Mouse (Mus musculus) T-helper 17 cell (primary cell): Measurements from ENCODE around the gene Ppp4c.

ENCODE experiments used
- in situ Hi-C, 2 experiments: fragments of 300-600 bp; cut with MboI, MseI; formaldehyde crosslinking; loops; 1 replicate in 1 of 2; 2 replicates in 1 of 2; pipeline ENCODE4 v1.15.1; 2025; ENCODE audit warnings: high pct_unique_total_duplicates in 2 of 2

Gene Ppp4c

GRCm38 (mm10) chr7:126791851-126792720 is at the start of gene Ppp4c:
Ppp4c (minus strand) TSS chr7:126792496.
- in situ Hi-C loops = loop anchor here (5.0 to 10.0 kb wide), 2 partner anchors 315 to 423 kb away; partner anchors contain the start of gene Sh2b1 (in 1 of the 2)

DNA sequence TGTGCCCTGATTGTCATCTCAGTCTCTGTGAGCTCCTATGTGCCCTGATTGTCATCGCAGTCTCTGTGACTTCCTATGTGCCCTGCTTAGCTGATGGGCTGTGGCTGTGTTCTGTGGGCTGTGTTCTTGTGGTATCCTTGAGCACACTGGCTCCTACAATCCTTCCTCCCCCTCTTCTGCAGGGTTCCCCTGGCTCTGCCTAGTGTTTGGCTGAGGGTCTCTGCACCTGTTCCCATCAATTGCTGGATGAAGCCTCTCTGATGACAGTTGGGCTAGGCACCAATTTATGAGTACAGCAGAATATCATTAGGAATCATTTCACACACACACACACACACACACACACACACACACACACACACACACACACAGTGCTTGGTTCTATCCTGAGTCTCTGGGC is 41.0 kb upstream of the Ppp4c start:
- in situ Hi-C loops = loop anchor here in 1 of 2 experiments (5.0 kb wide), 1 partner anchor 119 kb away; the partner anchor contains the start of gene Sez6l2

GRCm38 (mm10) chr7:126832036-126832598 is 39.8 kb upstream of the Ppp4c start:
- in situ Hi-C loops = loop anchor here in 1 of 2 experiments (5.0 kb wide), 1 partner anchor 120 kb away; the partner anchor contains the start of gene Sez6l2

DNA sequence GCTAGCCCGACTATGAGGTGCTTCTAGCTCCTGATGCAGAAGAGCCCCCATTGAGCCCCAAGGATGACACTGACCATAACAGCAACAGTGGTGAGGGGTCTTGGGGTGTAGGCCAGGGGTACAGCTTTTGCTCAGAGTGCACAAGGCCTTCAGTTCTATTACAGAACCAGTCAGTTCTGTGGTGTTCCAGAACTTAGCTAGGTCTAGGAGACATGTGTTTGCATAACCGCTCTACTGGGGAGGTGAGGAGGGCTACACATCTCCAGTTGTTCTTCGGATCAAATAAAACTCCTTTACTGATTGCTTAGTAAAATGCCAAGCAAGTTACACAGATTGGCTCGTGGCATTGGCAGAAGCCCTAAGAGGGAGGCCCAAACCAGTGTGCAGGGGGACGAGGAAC is 39.2 kb upstream of the Ppp4c start, which contains the start of gene 4930451I11Rik:
Gene 4930451I11Rik, minus strand, starts transcription at position 101 of the 400 bp plus-strand sequence.
- in situ Hi-C loops = loop anchor here in 1 of 2 experiments (5.0 kb wide), 1 partner anchor 121 kb away; the partner anchor contains the start of gene Sez6l2

DNA sequence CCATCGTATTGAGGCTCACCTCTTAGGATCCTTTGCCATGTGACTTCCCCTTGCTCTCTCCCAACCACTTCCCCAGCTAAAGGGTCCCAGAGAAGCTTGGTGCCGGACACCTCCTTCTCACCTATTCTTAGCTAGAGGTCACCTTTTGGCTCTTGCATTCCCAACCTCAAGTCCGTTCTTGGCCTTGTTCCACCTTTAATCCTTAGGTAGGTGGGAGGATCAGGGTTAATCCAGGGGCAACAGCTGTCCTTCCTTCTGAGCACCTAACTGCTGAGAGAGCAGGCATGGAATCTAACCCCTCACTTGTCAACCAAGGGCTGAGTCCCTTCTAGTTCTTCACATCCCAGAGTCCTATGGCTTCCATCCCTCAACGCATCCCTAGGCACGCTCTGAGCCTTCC is 33.7 kb upstream of the Ppp4c start:
- in situ Hi-C loops = loop anchor here in 1 of 2 experiments (10.0 kb wide), 1 partner anchor 279 kb away; no protein-coding TSS in a partner anchor

- in situ Hi-C loops = loop anchor here in 1 of 2 experiments (10.0 kb wide), 1 partner anchor 279 kb away; no protein-coding TSS in a partner anchor
These were observed 33.1 kb upstream of the Ppp4c start for GRCm38 (mm10) chr7:126825403-126825802.

GRCm38 (mm10) chr7:126823940-126824339 is 31.6 kb upstream of the Ppp4c start:
- in situ Hi-C loops = loop anchor here in 1 of 2 experiments (10.0 kb wide), 1 partner anchor 281 kb away; no protein-coding TSS in a partner anchor

GRCm38 (mm10) chr7:126823202-126823711 is 31.0 kb upstream of the Ppp4c start:
- in situ Hi-C loops = loop anchor here in 1 of 2 experiments (10.0 kb wide), 1 partner anchor 282 kb away; no protein-coding TSS in a partner anchor

DNA sequence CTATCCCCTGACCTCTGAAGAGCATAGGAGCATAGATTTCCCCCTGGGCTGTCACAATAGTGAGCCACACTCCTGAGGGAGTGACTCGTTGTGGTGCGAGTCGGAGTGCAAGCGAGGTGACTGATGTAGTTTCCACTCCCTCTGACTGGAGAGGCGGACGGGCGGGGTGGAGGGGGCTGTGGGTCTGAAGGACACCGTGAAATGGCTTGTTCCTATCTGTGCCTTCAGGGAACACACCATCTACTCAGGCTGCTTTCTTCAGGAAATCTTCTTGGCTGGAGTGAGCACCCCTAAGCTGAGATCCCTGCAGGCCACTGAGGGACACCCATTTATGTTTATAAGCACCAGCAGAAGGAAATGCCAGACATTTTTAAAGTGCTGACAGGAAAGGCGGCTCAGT is 30.4 kb upstream of the Ppp4c start:
- in situ Hi-C loops = loop anchor here in 1 of 2 experiments (10.0 kb wide), 1 partner anchor 282 kb away; no protein-coding TSS in a partner anchor

- in situ Hi-C loops = loop anchor here in 1 of 2 experiments (10.0 kb wide), 1 partner anchor 283 kb away; no protein-coding TSS in a partner anchor
These were observed 29.7 kb upstream of the Ppp4c start for GRCm38 (mm10) chr7:126821835-126822511.

DNA sequence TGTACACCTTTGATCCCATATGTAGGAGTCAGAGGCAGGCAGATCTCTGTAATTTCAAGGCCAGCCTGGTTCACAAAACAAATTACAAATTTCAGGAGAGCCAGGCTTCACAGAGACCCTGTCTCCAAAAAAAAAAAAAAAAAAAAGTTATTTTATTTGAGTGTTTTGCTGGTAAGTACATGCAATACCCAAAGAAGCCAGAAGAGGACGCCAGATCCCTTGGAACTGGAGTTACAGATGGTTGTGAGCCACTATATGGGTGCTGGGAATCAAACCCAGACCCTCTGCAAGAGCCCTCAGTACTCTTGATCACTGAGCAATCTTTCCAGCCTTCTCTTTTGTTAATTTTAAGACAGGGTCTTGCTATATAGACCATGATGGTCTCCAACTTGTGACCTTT is 26.5 kb upstream of the Ppp4c start:
- in situ Hi-C loops = loop anchor here in 1 of 2 experiments (10.0 kb wide), 2 partner anchors 96 to 146 kb away; no protein-coding TSS in a partner anchor

DNA sequence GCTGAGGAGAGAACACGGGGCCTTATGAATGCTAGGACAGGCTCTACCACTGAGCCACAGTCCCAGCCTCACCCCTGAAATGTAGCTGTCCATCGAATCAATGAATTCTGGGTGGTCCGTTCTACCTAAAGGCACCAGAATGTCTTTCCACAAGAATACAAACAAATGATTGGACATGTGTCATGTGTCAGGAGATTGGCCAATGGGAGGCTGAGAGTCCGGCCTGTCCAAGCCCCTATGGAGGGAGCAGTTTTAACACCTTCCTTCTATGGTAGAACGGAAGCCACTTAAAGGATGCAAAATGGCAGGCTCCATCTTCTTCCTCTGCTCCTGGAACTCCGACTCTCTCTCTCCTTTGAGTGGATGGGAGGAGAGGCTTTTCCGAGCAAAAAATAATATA is 25.3 kb upstream of the Ppp4c start:
- in situ Hi-C loops = loop anchor here in 1 of 2 experiments (10.0 kb wide), 2 partner anchors 97 to 147 kb away; no protein-coding TSS in a partner anchor

DNA sequence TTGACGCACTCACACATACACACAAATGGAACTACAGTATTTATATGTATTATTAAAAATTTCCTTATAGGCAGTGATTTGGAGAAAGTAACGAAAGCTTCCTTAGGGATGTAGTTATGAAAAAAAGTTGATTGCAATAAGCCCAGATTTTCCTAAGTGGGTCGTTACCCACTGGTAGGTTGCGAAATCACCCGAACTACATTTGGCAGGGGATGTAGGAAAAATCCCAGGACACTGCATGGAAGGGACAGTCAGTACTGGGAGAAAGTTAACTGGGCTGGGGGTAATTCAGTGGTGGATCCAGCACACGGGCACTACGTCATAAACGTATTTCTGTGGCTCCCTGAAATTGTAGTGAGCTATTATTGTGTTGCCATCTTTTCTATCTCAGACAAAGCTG is 24.2 kb upstream of the Ppp4c start:
- in situ Hi-C loops = loop anchor here in 1 of 2 experiments (10.0 kb wide), 2 partner anchors 98 to 148 kb away; no protein-coding TSS in a partner anchor

GRCm38 (mm10) chr7:126815726-126816222 is 23.5 kb upstream of the Ppp4c start:
- in situ Hi-C loops = loop anchor here in 1 of 2 experiments (10.0 kb wide), 2 partner anchors 99 to 149 kb away; no protein-coding TSS in a partner anchor

DNA sequence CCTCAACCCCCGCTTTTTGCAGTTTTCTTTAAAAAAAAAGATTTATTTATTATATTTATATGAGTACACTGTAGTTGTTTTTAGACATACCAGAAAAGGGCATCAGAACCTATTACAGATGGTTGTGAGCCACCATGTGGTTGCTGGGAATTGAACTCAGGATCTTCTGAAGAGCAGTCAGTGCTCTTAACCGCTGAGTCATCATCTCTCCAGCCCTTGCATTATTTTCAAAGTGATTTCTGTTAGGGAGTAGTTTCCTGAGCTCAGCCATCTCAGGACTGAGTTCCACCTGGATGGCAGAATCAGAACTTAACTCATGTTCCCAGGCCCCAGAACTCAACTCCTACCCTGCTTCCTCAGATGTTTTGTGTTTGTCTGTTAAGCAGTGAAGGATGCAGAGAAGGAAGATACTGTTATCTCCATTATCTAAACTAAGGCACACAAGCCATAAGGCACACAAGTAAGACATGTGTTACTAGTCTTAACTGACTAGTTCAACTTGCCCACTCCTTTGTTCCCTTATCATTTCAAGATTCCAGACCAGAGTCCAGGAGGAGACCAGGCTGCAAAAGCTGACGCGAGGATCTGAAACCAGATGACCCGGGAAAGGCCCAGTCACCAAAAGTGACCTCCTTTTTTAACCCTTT is 17.6 kb upstream of the Ppp4c start:
- in situ Hi-C loops = loop anchor here in 1 of 2 experiments (10.0 kb wide), 2 partner anchors 105 to 155 kb away; no protein-coding TSS in a partner anchor

DNA sequence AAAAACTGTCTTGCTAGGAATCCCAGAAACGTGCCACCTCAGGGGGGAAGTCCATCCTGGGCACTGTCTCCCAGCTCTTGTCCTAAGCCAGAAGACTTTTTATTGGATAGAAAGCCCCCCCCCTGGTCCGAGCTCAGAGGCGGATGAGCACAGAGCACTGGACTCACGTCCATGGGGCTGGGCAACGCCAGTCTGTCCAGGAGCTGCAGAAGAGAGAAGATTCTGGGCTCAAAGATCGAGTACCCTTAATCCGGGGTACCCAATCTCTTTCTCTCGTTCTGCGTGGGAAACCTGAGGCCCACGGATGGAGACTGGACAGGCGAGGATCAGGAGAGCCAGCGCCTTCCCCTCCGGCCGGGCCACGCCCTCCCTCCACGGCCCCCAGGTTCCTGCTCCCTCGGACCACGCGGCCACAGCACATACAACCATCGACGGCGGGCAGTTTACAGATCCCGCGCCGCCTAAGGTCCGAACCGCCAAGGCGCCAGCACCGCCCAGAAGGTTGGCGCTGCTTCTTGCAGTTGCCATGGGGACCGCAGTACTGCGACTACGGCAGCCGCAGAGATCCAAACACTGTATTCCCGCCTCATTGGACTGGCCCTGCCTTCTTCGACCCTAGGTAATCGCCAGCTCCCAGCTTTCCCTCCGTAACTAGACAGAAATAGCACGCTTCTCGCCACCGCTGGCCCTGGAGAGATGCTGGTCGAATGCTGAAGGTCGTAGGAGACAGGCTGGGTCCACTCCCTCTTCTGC is 16.6 kb upstream of the Ppp4c start:
- in situ Hi-C loops = no loop called here

- in situ Hi-C loops = no loop called here
These were observed 15.1 kb upstream of the Ppp4c start for GRCm38 (mm10) chr7:126807405-126807804.

DNA sequence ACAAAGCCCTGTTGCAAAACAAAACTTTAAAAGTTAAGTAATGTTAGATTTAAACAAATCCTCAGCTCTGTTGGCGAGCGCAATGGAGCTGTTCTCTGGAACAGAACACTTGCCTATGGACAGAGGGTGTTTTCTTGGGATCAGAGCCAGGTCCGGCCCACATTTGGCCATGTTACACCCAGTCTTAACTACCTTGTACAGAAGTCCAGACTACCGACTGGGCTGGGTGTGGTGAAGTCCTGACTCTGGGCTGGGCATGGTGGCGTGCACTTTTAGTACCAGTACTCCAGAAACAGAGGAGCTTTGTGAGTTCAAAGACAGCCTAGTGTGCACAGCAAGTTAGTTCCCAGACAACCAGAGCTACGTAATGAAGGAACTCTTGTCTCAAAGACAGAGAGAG is 14.7 kb upstream of the Ppp4c start:
- in situ Hi-C loops = no loop called here

DNA sequence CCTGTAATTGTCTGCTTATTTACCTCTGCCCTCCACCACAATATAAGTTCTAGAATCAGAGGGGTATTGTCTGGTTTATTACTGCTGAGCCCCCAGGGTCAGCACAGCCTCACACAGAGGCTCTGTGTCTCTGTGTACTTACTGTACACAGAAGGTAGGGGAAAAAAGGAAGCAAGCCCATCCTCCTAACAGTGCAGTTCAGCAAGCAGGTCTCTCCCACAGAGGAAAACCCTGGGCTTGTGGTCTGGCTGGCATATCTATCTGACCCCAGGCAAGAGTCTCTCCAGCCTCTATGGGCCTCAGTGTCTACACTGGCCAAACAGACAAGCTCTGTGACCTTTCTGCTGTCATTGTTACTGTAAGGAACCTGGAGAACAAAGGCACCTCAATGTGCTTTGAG is 11.5 kb upstream of the Ppp4c start:
- in situ Hi-C loops = no loop called here
